Mouse (Mus musculus) myocyte (in vitro differentiated cells): Measurements from ENCODE around the gene Txnrd1.

ENCODE experiments used
- CEBPB ChIP-seq: IDR thresholded peaks from 2 replicates; pipeline ENCODE4 v1.6.1; 2011; ENCODE audit warnings: mild to moderate bottlenecking, moderate library complexity; ENCODE audit not compliant: poor library complexity, insufficient read depth, severe bottlenecking
- E2F4 ChIP-seq: IDR thresholded peaks from one replicate; pipeline ENCODE4 v1.6.1; 2011; ENCODE audit warnings: mild to moderate bottlenecking, control low read depth, moderate library complexity; ENCODE audit not compliant: insufficient read depth
- MAX ChIP-seq: IDR thresholded peaks from one replicate; pipeline ENCODE4 v1.6.1; 2011; ENCODE audit warnings: low read depth, mild to moderate bottlenecking, control low read depth
- MYOD1 ChIP-seq, 3 experiments: IDR thresholded peaks; one replicate each; pipeline ENCODE4 v1.6.1; 2011; ENCODE audit warnings: control low read depth in 2 of 3, low read depth in 2 of 3, mild to moderate bottlenecking in 2 of 3, moderate library complexity in 1 of 3; ENCODE audit not compliant: insufficient read length in 2 of 3, control insufficient read depth in 1 of 3
- MYOG ChIP-seq, 3 experiments: IDR thresholded peaks; one replicate each; pipeline ENCODE4 v1.6.1; 2011; ENCODE audit warnings: control low read depth in 2 of 3, low read depth in 2 of 3, mild to moderate bottlenecking in 2 of 3; ENCODE audit not compliant: insufficient read length in 2 of 3, control insufficient read depth in 1 of 3, insufficient read depth in 1 of 3
- POLR2A ChIP-seq: IDR thresholded peaks from one replicate; pipeline ENCODE4 v1.6.1; 2011; ENCODE audit warnings: low read depth, mild to moderate bottlenecking, control low read depth, moderate library complexity; ENCODE audit not compliant: insufficient read length
- POLR2AphosphoS2 ChIP-seq: IDR thresholded peaks from one replicate; pipeline ENCODE4 v1.6.1; 2011; ENCODE audit warnings: low read depth, control low read depth; ENCODE audit not compliant: insufficient read length
- REST ChIP-seq: IDR thresholded peaks from one replicate; pipeline ENCODE4 v1.6.1; 2011; ENCODE audit warnings: mild to moderate bottlenecking, control low read depth, moderate library complexity; ENCODE audit not compliant: insufficient read depth, insufficient read length
- SRF ChIP-seq: IDR thresholded peaks from one replicate; pipeline ENCODE4 v1.6.1; 2011; ENCODE audit warnings: low read depth; ENCODE audit not compliant: control insufficient read depth, insufficient read length
- TCF12 ChIP-seq: IDR thresholded peaks from one replicate; pipeline ENCODE4 v1.6.1; 2011; ENCODE audit warnings: mild to moderate bottlenecking, control low read depth; ENCODE audit not compliant: poor library complexity, insufficient read depth, severe bottlenecking
- TCF3 ChIP-seq: IDR thresholded peaks from one replicate; pipeline ENCODE4 v1.6.1; 2011; ENCODE audit warnings: low read depth, control low read depth; ENCODE audit not compliant: insufficient read length
- USF1 ChIP-seq: IDR thresholded peaks from one replicate; pipeline ENCODE4 v1.6.1; 2011; ENCODE audit warnings: low read depth, mild to moderate bottlenecking, control low read depth, moderate library complexity

- TF ChIP-seq POLR2A (no peak), MYOG (IDR thresholded peaks at IDR 0.05; ENCODE audit: control insufficient read depth in 1 of 3, insufficient read depth in 1 of 3, insufficient read length in 2 of 3, low read depth in 2 of 3) (no peak), POLR2AphosphoS2 (no peak), MYOD1 (IDR thresholded peaks at IDR 0.05; ENCODE audit: control insufficient read depth in 1 of 3, insufficient read length in 2 of 3, low read depth in 2 of 3) (no peak), TCF12 (no peak), E2F4 (no peak), CEBPB (no peak), USF1 (no peak), MAX (no peak), REST (no peak), TCF3 (no peak), SRF (no peak)
These were observed 27.2 kb downstream of the Txnrd1 start for GRCm38 (mm10) chr10:82860929-82861315.
